Mouse (Mus musculus) heart, embryonic 14.5 days (tissue): ENCODE measurements around the gene Palb2. TPM values are rescaled to one million over a fixed set of nuclear protein-coding genes. Genes with fewer than 3 reads are reported as not detected.
A peak's percentile ranks its signal among the peaks of the same experiment; 100 is the strongest.

Source experiments
- ATAC-seq: fragments of 200-750 bp; cut with Nextera tagmentation; 2 replicates; pipeline ENCODE4 v1.8.0; 2017; ENCODE audit warnings: low read depth, moderate TSS enrichment; ENCODE audit not compliant: insufficient number of reproducible peaks, insufficient read depth, low FRiP score
- H3K27ac ChIP-seq, 2 experiments: fragments of 200-500 bp in 1 of 2; fragments of 300-500 bp in 1 of 2; sonication (generic) in 1 of 2; replicated peaks in 1 of 2; 2 replicates each; pipeline ENCODE4 v1.5.1; 2012 to 2014; ENCODE audit warnings: low read depth in 2 of 2, low read length in 2 of 2, control low read depth in 1 of 2, mild to moderate bottlenecking in 1 of 2, mixed read lengths in 1 of 2; ENCODE audit not compliant: control insufficient read depth in 1 of 2, insufficient read depth in 1 of 2
- H3K27me3 ChIP-seq: fragments of 300-500 bp; sonication (generic); 2 replicates; pipeline ENCODE4 v1.6.1; 2014; ENCODE audit warnings: mild to moderate bottlenecking, low read length, control low read depth; ENCODE audit not compliant: control insufficient read depth, insufficient read depth
- H3K36me3 ChIP-seq: fragments of 300-500 bp; sonication (generic); 2 replicates; pipeline ENCODE4 v1.6.1; 2014; ENCODE audit warnings: mild to moderate bottlenecking, control low read depth, low read length, mixed read lengths; ENCODE audit not compliant: control insufficient read depth, insufficient read depth
- H3K4me1 ChIP-seq, 2 experiments: fragments of 200-500 bp in 1 of 2; fragments of 300-500 bp in 1 of 2; sonication (generic) in 1 of 2; 2 replicates each; pipeline ENCODE4 v1.6.1; 2012 to 2014; ENCODE audit warnings: low read length in 2 of 2, control low read depth in 1 of 2, mixed read lengths in 1 of 2; ENCODE audit not compliant: control insufficient read depth in 2 of 2, insufficient read depth in 2 of 2
- H3K4me2 ChIP-seq: fragments of 300-500 bp; sonication (generic); 2 replicates; pipeline ENCODE4 v1.6.1; 2014; ENCODE audit warnings: mild to moderate bottlenecking, low read length
- H3K4me3 ChIP-seq, 2 experiments: fragments of 200-500 bp in 1 of 2; fragments of 300-500 bp in 1 of 2; sonication (generic) in 1 of 2; 2 replicates each; pipeline ENCODE4 v1.5.1; 2012 to 2014; ENCODE audit warnings: low read length in 2 of 2, mild to moderate bottlenecking in 2 of 2, control low read depth in 1 of 2, low read depth in 1 of 2, moderate library complexity in 1 of 2; ENCODE audit not compliant: control insufficient read depth in 1 of 2, insufficient read depth in 1 of 2
- H3K9ac ChIP-seq: fragments of 300-500 bp; sonication (generic); 2 replicates; pipeline ENCODE4 v1.6.1; 2014; ENCODE audit warnings: mild to moderate bottlenecking, low read length
- H3K9me3 ChIP-seq: fragments of 300-500 bp; sonication (generic); 2 replicates; pipeline ENCODE4 v1.6.1; 2016; ENCODE audit warnings: low read length, control low read depth; ENCODE audit not compliant: control insufficient read depth
- WGBS: fragments of 180-500 bp; shearing (Covaris S2); extraction: QIAGEN DNeasy Blood & Tissue Kit; methylation state at CpG from one replicate; pipeline ENCODE4 v1.1.7; 2014; 5-methylcytosine and 5-hydroxymethylcytosine counted together
- polyA plus RNA-seq: library from polyadenylated mRNA; unstranded; fragments of >200 nt; fragmentation: Nextera tagmentation; extraction: Ambion mirVana; gene quantifications from 2 replicates; pipeline ENCODE4 v1.2.1, GENCODE M21; 2014

The Palb2 gene
- polyA plus RNA-seq, 1 experiment from 2014 or later: 7.6 TPM

DNA sequence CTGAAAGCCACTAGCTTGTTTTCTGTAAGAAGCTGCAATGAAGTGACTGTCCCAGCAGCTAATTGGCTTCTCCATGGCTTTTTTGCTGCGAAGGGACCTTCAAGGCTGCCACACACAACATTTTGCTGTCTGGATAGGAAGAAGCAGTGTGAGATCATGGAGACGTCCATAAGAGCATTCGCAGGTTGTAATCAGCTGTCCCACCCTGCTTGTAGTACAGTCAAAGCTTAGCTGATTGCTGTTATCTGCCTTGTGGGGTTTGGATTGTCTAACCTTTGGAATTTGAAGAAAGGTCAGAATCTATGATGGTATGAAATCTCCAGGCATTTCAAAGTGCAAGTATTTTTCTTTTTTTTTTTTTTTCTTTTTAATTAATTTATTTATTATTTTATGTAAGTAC lies 58.4 kb downstream of the Palb2 start:
- no peaks in the 10 kb centered on the region for H3K9me3 ChIP-seq
- H3K36me3 ChIP-seq: peaks cover 100% of the 10 kb centered on the region
- H3K27me3 ChIP-seq: no peaks in the 10 kb centered on the region
- no peak overlapping the region for H3K9ac ChIP-seq
- peaks cover 0 to 4% of the 10 kb centered on the region in 2 experiments; a peak in 2 of 4 replicates for H3K4me1 ChIP-seq
- H3K4me2 ChIP-seq: no peak overlapping the region
- 72% methylated on average over 3 of the region's 3 CpGs for WGBS
- H3K27ac ChIP-seq: no peak overlapping the region
- no peak overlapping the region for H3K4me3 ChIP-seq
- ATAC-seq: no peak

DNA sequence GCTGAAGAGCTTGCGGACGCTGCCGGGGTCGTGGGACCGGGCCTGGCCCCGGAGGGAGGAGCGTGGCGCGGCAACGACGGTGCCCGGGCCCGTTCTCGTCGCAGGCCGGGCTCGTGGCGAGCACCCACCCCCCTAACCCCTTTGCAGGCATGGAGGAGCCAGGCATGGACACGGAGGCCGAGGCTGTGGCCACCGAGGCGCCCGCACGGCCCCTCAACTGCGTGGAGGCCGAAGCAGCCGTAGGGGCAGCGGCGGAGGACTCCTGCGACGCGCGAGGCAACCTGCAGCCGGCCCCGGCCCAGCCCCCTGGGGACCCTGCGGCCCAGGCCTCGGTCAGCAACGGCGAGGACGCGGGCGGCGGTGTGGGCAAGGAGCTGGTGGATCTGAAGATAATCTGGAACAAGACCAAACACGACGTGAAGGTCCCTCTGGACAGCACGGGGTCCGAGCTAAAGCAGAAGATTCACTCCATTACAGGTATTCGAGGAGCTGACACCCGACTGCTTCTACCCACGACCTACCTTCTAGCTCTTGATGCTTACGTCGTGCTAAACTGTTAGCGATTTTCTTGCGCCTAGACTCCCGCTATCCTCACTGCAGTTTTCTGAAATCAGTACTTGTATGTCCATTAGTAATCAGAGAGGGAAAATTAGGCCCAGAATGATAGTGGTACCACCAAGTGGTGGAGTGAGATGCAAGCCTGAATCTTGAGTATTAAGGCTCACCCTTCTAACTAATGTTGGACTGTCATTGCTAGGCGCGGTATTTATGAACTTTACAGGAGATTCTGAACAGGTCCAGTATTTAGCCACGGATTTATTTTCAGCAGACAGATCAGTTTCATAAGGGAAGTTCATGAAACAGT lies 65.0 kb downstream of the Palb2 start:
- Histone ChIP-seq H3K9me3 (no peaks in the 10 kb centered on the region), H3K9ac (peak overlapping the region; percentile 98), H3K27me3 (no peaks in the 10 kb centered on the region), H3K4me3 (peak overlapping the region; percentile 81 to 99), H3K4me1 (peaks cover 0 to 32% of the 10 kb centered on the region in 2 experiments; a peak in 2 of 4 replicates), H3K36me3 (peaks cover 46% of the 10 kb centered on the region), H3K27ac (peak overlapping the region; percentile 63 to 96), H3K4me2 (peak overlapping the region; percentile 87)
- WGBS: 1% methylated on average over 52 of the region's 58 CpGs
- peak; percentile 7; the same call in 1 of the 2 replicates for ATAC-seq

GRCm38 (mm10) chr7:122066945-122067516 lies 65.8 kb downstream of the Palb2 start, which contains the start of the genes Ubfd1 and Ears2:
Gene Ubfd1 (plus strand): TSS chr7:122067175.
Gene Ears2 (minus strand): TSS chr7:122067263.
- peak within 1 kb of the TSS; percentile 87 for H3K4me2 ChIP-seq
- WGBS: under 1% methylated on average over 59 of the region's 60 CpGs
- H3K4me3 ChIP-seq: peak within 1 kb of the TSS; percentile 81 to 99

GRCm38 (mm10) chr7:122066102-122066944 lies 66.5 kb downstream of the Palb2 start:
- Histone ChIP-seq H3K9ac (peak overlapping the region; percentile 98), H3K4me3 (peak overlapping the region; percentile 81 to 99), H3K27me3 (no peaks in the 10 kb centered on the region), H3K9me3 (no peaks in the 10 kb centered on the region), H3K27ac (peak overlapping the region; percentile 95 to 96), H3K36me3 (peaks cover 46% of the 10 kb centered on the region), H3K4me1 (peaks cover 0 to 32% of the 10 kb centered on the region in 2 experiments; a peak in 2 of 4 replicates), H3K4me2 (peak overlapping the region; percentile 87)
- ATAC-seq: no peak; the same call in 1 of the 2 replicates
- WGBS: 14% methylated on average over 31 of the region's 31 CpGs

More at GRCm38 (mm10) chr7:122066945-122067516, 65.8 kb downstream of the Palb2 start, which contains the start of the genes Ubfd1 and Ears2:
- Histone ChIP-seq H3K9me3 (no peaks in the 10 kb centered on the region), H3K27ac (peak within 1 kb of the TSS; percentile 95 to 96), H3K4me1 (peaks cover 0 to 32% of the 10 kb centered on the region in 2 experiments; a peak in 2 of 4 replicates), H3K36me3 (peaks cover 46% of the 10 kb centered on the region), H3K27me3 (no peaks in the 10 kb centered on the region), H3K9ac (peak within 1 kb of the TSS; percentile 98)
- peak; percentile 99 for ATAC-seq

GRCm38 (mm10) chr7:122065656-122066055 lies 67.1 kb downstream of the Palb2 start:
- H3K9ac ChIP-seq: peak overlapping the region; percentile 98
- H3K4me2 ChIP-seq: peak overlapping the region; percentile 87
- H3K9me3 ChIP-seq: no peaks in the 10 kb centered on the region
- no peaks in the 10 kb centered on the region for H3K27me3 ChIP-seq
- H3K27ac ChIP-seq: peak overlapping the region in 1 of 2 experiments; percentile 96; a peak in 2 of 4 replicates
- WGBS: 22% methylated on average over 1 of the region's 1 CpGs
- H3K4me3 ChIP-seq: peak overlapping the region in 1 of 2 experiments; percentile 99; a peak in 1 of 4 replicates
- ATAC-seq: no peak
- H3K4me1 ChIP-seq: peaks cover 0 to 32% of the 10 kb centered on the region in 2 experiments; a peak in 2 of 4 replicates
- H3K36me3 ChIP-seq: peaks cover 45% of the 10 kb centered on the region

Other genes starting within 250 kb of the Palb2 start
- 18.3 and 19.2 TPM in 2 replicates for gene Cog7, start 151.3 kb downstream of the Palb2 start, polyA plus RNA-seq
- 66.3 and 77.8 TPM in 2 replicates for gene Gga2, start 111.8 kb downstream of the Palb2 start, polyA plus RNA-seq
- 66.4 TPM in 2 replicates for gene Ubfd1, start 65.8 kb downstream of the Palb2 start, polyA plus RNA-seq
- gene Ears2, start 65.7 kb downstream of the Palb2 start, polyA plus RNA-seq: 39.3 and 41.9 TPM in 2 replicates
- gene Ndufab1, start 31.1 kb downstream of the Palb2 start, polyA plus RNA-seq: 1,545 and 1,597 TPM in 2 replicates
- gene Dctn5, start 56 bp upstream of the Palb2 start, polyA plus RNA-seq: 73.3 and 74.6 TPM in 2 replicates
- 56.6 and 64.1 TPM in 2 replicates for gene Plk1, start 26.5 kb upstream of the Palb2 start, polyA plus RNA-seq
- gene Ern2, start 53.2 kb upstream of the Palb2 start, polyA plus RNA-seq: not detected in 2 replicates
- gene Chp2, start 86.5 kb upstream of the Palb2 start, polyA plus RNA-seq: 0.23 and 1.00 TPM in 2 replicates
- gene Prkcb, start 155.8 kb upstream of the Palb2 start, polyA plus RNA-seq: 5.8 and 6.7 TPM in 2 replicates